Mouse (Mus musculus) embryonic fibroblast, embryonic 13.5 days (primary cell): Measurements from ENCODE around the gene Slc31a2.

Experiments
- CTCF ChIP-seq: IDR thresholded peaks from 2 replicates; pipeline ENCODE4 v1.5.1; 2011; ENCODE audit warnings: mild to moderate bottlenecking, control low read depth, low read length, moderate library complexity, borderline replicate concordance; ENCODE audit not compliant: insufficient read depth
- POLR2A ChIP-seq: IDR thresholded peaks from 2 replicates; pipeline ENCODE4 v1.6.1; 2011; ENCODE audit warnings: low read depth, mild to moderate bottlenecking, control low read depth, low read length, moderate library complexity

GRCm38 (mm10) chr4:62345827-62346226 lies 83.5 kb downstream of the Slc31a2 start:
- TF ChIP-seq CTCF, result no peak
- TF ChIP-seq POLR2A, result no peak
